Mouse (Mus musculus) layer of hippocampus, adult 9-11 months (tissue): ENCODE results near the gene Arhgef38.
A peak's percentile ranks its signal among the peaks of the same experiment; 100 is the strongest.

Experiments used
- DNase-seq: peaks from one replicate; pipeline ENCODE4 v3.0.0; 2022

Gene Arhgef38

GRCm38 (mm10) chr3:133234821-133235295 lies at the start of gene Arhgef38:
Gene Arhgef38, minus strand, starts transcription at chr3:133234949.
- no peak for DNase-seq

DNA sequence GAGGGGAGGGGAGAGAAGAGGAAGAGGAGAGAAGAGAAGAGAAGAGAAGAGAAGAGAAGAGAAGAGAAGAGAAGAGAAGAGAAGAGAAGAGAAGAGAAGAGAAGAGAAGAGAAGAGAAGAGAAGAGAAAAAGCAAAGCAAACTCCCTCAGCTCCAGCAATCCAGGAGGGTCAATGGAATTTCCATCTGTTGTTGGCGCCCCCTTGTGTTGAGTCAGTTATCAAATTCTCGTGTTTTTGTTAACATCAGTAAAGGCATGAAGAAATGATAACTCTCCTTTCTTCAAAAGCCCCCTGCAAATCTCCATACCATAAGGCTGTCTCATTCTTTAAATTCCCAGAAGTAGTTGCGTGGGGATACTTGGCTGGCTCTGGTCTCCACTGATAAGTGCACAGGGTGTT lies 37.1 kb upstream of the Arhgef38 start:
- peak; percentile 65 for DNase-seq

- DNase-seq, result no peak
Observed at GRCm38 (mm10) chr3:133258860-133259259, 24.1 kb upstream of the Arhgef38 start.

DNA sequence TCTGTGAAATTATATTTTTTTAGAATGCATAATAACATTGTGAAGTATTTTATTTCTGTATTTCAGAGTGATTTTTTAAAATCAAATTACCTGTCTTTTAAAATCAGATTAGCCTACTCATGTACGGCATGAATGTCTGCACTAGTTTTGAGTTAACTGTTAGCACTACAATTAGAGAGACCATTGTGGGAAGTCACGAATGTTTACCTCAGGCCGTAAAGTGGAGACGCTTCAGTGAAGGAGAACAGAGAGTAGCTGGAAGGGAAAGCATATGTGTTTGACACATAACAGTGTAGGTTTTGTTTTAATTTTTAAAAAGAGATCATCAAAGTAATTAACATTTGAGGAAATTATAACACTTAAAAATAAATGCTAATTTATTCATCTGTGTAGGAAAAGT lies 21.1 kb upstream of the Arhgef38 start:
- no peak for DNase-seq

DNA sequence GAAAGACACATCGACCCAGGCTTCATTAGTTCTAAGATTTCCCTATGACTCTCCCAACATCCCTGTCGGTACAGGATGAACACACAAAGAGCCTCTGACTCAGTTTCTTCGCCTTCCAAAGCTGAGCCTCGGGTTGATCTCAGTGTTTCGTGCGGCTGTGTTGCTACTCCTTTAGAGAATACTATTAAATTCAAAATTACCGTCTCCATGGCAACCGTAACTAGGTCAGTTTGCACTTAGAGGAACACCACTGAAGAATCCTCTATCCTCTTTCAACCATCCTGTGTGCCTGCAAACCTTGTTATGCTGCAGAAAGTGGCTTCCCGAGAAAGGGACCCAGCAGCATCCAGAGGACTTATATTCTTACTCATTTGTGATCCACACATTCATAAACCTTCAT lies 9.3 kb upstream of the Arhgef38 start:
- peak; percentile 29 for DNase-seq

GRCm38 (mm10) chr3:133241916-133242315 lies 7.2 kb upstream of the Arhgef38 start:
- DNase-seq, result no peak

DNA sequence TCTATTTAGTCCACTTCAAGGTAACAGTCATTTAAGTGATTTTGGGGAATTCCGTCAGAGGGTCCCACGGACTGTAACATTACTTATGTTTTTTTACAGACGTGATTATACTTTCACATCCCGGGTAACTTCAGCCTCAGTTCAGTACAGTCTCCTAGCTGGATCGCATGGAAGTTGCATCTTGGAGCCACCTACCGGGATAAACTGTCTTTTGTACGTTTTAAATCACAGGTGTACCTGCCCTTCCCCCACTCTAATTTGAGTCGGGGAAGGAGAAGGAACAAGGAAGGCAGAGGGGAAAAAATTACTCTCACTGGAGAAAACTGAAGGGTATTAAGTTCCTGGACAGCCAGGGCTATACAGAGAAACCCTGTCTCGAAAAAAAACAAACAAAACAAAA lies 756 bp downstream of the Arhgef38 start:
- no peak for DNase-seq

DNA sequence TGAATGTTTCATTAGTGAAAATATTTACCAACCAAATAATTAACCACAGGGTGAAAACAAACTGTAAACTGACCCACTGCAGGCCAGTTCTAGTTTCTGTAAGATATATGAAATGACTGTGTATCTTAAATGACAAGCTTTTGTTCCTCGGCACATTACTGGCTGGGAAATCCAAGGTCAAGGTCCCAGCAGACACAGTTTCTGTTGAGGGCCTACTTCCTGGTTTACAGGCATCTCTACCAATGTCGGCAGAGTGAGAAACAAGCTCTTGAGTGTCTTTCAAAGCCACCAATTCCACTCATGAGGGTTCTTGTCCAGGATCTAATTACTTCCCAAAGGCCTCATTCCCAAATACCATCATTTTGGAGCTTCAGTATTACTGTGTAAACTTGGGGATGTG lies 4.3 kb downstream of the Arhgef38 start:
- DNase-seq, result no peak

- DNase-seq, result no peak
Observed at GRCm38 (mm10) chr3:133229594-133229993, 5.2 kb downstream of the Arhgef38 start.

GRCm38 (mm10) chr3:133227258-133228012 lies 7.3 kb downstream of the Arhgef38 start:
- no peak for DNase-seq

DNA sequence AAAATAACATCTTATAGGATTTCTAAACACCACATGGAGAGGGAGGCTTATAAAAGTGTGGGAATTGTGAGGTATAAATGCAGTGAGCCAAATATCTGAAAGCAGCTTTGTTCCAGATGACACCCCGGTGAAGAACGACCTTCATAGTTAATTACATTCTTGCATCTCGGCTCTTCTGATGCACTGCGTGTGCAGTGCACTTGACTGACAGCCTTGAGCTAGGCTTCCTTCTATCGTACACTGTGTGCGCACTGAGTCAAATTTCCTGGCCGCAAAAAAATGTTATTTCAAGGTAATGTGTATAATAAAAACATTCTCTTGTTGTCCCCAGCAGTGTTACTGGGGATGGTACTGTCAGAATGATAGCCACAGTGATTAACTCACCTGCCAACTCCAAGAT lies 16.2 kb downstream of the Arhgef38 start:
- no peak for DNase-seq

- DNase-seq, result no peak
Observed at GRCm38 (mm10) chr3:133215198-133215819, 19.4 kb downstream of the Arhgef38 start.

DNA sequence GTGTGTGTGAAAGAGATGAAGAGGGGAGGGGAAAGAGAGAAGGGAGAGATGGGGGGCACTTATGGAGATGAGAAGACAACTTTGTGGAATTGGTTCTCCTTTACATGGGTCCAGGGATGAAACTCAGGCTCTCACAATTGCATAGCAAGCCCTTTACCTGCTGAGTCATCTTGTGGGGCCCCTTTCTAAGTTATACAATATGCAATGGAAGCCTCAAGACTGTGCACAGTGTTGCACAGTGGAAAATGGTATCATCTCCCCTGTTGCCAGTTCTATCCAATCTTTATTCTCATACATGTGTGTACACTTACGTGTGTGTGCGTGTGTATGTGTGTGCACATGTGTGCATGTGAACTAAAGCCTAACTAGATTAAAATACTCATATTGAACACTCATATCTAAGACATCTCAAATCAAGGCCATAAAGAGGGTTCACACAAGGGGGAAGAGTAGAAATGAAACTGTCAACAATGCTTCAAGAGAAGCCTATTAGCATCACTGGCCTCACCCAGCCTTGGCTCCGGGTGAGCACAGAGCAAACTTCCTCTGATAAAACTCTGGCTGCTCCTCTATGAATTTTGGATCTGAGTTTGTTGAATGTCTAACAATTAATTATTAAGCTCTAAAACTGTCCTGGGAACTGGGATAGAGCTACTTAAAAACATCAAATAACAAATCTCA lies 21.2 kb downstream of the Arhgef38 start:
- DNase-seq, result no peak

DNA sequence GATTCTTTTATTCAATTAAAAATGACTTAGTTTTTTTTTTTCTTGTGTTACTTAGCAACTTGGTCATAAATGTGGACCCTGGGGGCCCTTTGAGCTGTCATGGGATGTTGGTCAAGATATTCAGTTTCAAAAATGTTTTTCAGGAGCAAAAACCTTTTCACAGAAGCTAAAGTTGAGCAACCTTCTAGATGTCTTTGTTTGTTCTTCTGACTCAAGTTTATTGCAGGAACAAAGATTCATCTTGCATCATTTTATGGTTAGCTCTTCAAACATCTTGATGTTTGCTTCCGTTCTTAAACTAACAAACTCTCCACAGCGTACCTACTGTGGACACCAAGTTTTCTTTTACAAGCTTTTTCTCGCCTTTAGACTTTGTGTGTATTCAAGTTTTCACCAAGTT lies 23.4 kb downstream of the Arhgef38 start:
- DNase-seq, result no peak

DNA sequence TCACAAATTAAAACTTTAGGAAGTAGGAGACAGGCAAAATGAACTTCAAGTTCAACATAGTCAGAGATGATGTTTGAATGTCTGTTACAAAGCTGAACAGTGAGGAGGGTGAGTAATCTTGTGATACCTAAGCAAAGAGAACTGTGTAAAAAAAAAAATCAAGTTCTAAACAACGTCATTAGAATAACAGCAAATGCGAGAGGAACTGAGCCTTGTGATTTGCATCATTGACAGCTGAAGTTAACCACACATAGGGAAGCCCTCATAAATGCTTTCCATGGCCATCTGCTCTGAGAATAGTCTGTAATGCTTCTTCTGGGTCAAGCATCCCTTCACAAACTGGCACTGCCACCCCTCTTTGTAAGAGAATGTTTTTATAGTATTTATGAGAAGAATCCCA lies 31.0 kb downstream of the Arhgef38 start:
- DNase-seq, result no peak

DNA sequence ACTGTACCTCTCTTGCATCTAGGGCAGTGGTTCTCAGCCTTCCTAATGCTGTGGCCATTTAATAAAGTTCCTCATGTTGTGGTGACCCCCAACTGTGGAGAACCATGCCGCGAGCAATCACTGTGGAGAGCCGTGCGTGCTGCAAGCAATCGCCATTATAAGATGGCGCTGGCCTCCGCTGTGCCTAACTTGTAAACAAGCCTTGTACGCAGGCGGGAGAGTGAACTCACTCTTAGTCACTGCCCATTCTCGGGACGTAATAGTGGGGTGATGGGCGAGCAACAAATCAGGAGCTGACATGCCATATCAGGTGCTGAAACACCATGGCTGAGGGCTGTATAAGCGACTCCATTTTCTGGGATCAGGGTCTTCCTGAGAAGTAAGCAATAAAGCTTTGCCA lies 32.6 kb downstream of the Arhgef38 start:
- no peak for DNase-seq

DNA sequence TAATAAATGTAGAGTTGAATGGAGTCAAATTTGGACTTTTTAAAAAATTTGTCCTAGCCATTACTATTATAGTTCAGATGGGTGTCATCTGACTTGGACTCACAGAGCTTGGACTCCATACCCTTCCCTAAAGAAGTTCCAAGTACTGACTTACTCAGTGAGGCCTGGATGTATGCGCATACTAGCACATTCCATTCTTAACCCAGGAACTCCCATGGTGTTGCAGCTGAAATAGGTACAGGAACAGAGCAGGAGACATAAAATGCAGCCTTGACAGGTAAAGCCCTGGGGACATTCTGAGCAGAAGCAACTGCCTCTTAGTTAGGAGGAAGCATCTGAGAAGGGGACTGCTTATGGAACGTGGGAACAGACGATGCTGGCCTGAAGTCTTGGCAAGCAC lies 45.8 kb downstream of the Arhgef38 start:
- no peak for DNase-seq

GRCm38 (mm10) chr3:133187524-133187923 lies 47.2 kb downstream of the Arhgef38 start:
- DNase-seq, result no peak

GRCm38 (mm10) chr3:133176033-133176750 lies 58.6 kb downstream of the Arhgef38 start:
- DNase-seq, result no peak

DNA sequence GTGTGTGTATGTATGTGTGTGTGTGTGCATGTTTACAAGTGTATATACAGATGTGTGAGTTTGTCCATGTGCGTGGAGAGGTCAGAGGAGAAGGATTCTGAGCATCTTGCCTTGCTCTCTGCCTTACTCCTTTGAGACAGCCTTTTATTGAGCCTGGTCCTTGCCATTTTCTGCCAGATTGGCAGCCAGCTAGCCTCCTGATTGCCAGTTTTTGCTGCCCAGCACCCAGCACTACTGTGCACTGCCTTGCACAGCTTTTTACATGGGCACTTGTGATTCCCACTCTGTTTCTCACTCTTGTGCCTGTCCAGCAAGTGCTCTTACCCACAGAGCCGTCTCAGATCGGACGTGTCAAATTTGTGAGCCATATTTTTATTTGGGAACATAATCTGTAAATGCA lies 62.5 kb downstream of the Arhgef38 start:
- no peak for DNase-seq

GRCm38 (mm10) chr3:133169737-133170136 lies 65.0 kb downstream of the Arhgef38 start:
- peak; percentile 46 for DNase-seq

DNA sequence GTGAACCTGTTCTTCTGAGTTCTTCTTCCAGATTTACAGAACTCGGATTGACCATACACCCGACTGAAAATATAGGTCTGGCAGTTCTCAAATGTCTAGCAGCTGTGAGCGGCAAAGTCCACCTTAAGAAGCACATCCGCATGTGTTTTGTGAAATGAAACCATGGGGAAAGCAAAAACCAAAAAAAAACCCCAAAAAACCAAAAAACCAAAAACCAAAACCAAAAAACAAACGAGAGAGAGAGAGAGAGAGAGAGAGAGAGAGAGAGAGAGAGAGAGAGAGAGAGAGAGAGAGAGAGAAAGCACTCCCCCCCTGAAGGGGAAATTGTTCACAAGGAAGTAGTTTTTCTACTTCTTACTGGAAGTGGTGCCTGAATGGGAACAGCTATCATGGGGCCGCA lies 67.2 kb downstream of the Arhgef38 start:
- no peak for DNase-seq

DNA sequence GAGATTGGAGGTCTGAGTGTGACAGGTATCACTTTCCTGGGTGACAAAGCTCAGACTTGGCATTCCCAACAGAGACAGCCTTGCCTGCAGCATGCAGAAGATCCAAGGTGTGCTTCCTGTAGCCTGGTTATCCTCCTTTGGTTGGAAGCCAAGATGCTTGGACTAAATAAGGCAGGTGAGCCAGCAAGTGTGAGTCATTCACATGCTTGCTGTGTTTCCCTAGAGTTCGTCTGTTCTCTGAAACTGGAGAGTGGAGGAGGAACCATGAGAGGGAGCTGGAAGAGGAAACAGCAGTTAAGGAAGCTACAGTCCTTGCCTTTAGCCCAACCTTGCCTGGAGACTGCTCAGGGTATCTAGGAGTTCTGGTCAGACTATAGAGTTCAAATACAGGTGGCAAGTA lies 69.6 kb downstream of the Arhgef38 start:
- peak; percentile 41 for DNase-seq
